Mouse (Mus musculus): Measurements from ENCODE around the gene Ncapg. TPM values are rescaled to one million over a fixed set of nuclear protein-coding genes. Genes with fewer than 3 reads are reported as not detected.

The Ncapg gene
- total RNA-seq, 2 experiments from 2014 or later: 0.43 to 0.61 TPM

DNA sequence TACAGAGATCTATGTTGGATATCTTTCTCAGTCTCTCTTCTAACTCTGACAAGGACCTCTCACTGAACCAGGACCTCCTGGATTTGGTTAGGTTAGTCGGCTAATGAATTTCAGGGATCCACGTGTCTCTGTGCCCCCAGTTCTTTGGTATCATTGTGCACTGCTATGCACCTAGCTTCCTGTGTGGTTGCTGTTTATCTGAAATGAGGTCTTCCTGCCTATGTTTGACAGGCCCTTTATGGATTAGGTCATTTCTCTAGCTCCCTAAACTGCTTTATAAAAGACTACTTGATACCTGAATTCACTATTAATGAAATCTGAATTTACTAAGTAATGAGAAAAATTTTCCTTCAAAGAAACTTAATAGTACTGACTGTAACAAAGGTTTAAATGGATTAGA is 21.1 kb downstream of the Ncapg start:
- no peak for DNase-seq (ENCODE audit: low spot score in 2 of 2)

DNA sequence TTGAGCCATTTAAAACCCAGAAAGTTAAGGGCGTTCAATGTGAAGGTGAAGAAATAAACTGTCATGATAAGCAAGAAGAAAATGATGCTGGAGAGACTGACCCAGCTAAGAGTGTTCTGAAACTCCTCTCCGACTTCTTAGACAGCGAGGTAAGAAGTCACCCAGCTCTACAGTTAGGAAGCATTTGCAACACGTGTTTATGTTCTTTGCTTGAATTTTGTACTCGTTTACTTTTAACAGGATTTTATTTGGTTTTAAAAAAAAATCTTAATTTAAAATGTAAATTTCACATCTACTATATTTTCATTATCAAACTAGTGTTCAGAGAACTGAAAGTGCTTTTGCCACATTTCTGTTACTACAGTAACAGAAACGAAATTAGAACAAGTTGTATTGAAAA is 22.0 kb downstream of the Ncapg start:
- DNase-seq (ENCODE audit: low spot score in 2 of 2): no peak

DNA sequence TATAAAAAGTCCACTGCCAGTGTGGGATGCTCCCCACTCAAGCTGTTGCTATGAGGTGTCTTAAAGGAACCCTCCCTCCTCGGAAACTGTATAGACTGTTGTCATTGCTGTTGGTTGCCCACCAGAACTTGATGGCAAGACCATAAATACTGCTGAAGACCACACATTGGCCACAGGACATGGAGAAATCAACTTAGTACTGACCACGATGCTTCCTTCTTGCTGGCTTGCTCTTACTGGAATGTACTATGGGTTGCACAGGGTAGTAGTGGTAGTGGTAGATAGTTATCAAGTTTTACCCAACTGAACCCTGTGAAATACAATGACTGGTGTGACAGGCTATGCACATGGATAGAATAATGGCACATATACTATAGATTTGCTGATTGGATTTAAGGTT is 37.1 kb downstream of the Ncapg start:
- DNase-seq (ENCODE audit: low spot score in 2 of 2): no peak

DNA sequence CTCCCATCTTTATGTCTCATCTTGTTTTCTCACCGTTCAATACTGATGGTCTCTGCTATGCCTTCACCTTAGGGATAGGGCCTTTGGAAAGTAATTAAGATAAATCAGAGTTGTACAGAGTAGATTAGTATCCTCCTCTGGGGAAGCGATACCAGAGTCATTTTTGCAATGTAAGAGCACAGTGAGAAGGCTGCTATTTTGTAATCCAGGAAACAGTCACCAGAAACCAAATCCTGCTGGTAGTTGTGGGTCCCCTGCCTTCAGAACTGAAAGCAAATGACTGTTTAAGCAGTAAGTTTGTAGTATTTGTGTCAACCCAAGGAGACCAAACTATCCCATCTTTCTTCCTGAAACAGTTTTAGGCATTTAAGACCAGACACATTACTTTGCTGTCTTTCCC is 39.9 kb downstream of the Ncapg start:
- DNase-seq (ENCODE audit: low spot score in 2 of 2): no peak

DNA sequence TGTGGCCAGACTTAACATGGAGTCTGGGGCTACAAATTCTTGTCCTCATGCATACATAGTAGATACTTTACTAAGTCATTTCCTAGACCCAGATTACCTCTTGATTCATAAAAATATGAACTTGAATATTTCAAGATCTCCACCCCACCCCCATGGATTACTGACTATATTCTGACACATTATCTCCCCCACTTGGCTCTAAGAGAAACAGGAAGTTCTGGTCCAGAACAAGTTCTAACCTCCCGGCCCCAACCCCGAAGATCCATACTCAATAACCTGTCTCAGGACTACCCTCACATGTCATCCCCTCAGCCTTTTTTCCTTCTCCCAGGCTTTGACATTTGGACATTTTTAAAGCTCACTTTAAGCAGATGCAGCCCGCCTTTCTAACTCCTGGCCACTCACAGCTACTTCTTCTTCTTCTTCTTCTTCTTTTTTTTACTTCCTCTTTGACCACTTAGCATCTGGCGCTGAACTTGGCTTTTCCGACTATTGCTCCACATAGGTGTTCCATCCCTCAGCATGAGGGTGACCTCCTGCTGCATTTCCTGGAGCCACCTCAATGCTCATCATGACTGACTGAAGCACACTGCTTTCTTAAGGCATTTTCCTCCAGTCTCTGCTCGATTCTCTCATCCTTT is 49.2 kb downstream of the Ncapg start:
- no peak for DNase-seq (ENCODE audit: low spot score in 2 of 2)

DNA sequence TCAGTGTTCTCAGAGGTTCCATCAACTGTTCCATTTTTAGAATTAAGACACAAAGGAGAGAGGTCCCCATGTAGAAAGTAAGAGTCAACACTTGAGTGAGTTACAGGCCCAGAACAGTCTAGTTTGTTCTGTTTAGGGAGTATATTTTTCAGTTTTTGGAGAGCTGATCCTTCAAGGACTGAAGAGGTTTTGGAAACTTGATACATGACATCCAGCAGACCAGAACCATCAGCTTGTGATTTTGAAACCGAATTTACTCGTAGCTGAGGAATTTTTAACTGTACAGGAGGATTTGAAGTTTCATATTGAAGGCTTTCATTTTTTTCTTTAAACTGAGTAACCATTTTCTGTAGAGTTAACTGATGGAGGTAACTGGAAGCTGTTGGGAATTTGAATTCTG is 64.0 kb downstream of the Ncapg start:
- no peak for DNase-seq (ENCODE audit: low spot score in 2 of 2)

DNA sequence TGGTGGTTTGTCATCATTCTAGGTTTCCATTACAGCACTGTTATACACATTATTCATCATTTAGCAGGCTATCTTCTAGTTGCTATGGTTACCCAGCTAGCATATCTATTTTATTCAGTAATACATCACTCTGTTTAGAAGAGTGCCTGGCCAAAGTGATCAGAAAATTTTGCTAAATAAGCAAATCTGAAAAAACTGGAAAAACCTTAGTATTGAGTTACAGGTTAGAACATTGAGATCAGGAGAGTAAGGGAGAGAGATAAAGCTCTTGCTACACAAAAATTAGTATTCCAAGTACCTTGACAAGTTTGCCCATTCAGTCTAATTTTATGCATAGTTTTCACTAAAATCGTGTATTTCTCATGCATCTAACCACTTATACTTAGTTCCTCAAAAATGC is 68.2 kb downstream of the Ncapg start:
- DNase-seq (ENCODE audit: low spot score in 2 of 2): no peak

Other genes with a start within 250 kb of the Ncapg start
- gene Qdpr, start 219.7 kb upstream of the Ncapg start, total RNA-seq (2021): 100 to 1,000 TPM; 116 to 128 TPM
- gene Clrn2, start 216.2 kb upstream of the Ncapg start, total RNA-seq (2021): not detected
- gene Lap3, start 176.5 kb upstream of the Ncapg start, total RNA-seq (2021): 10 to 100 TPM; 65.9 to 92.5 TPM
- 100 to 1,000 TPM in 1 of 2 experiments, 10 to 100 TPM in 1; 89.7 to 103 TPM for gene Med28, start 149.7 kb upstream of the Ncapg start, total RNA-seq (2021)
- under 1 TPM; 0.20 to 0.22 TPM for gene Fam184b, start 30.3 kb upstream of the Ncapg start, total RNA-seq (2021)
- 10 to 100 TPM; 13.9 to 19.7 TPM for gene Lcorl, start 187.7 kb downstream of the Ncapg start, total RNA-seq (2021)

Measured in adrenal gland, adult 18-20 months (tissue).